Mouse (Mus musculus) stomach, embryonic 14.5 days (tissue): ENCODE data around the gene Zbtb42. TPM values are rescaled to one million over a fixed set of nuclear protein-coding genes. Genes with fewer than 3 reads are reported as not detected.
A peak's percentile ranks its signal among the peaks of the same experiment; 100 is the strongest.

ENCODE experiments used
- ATAC-seq: fragments of 200-750 bp; cut with Nextera tagmentation; 2 replicates; pipeline ENCODE4 v1.8.0; 2017; ENCODE audit warnings: low read depth, moderate TSS enrichment; ENCODE audit not compliant: insufficient number of reproducible peaks, insufficient read depth, low FRiP score
- H3K27ac ChIP-seq: fragments of 300-500 bp; sonication (generic); 2 replicates; pipeline ENCODE4 v1.5.1; 2014; ENCODE audit warnings: mild to moderate bottlenecking, low read length, moderate library complexity, mixed read lengths
- H3K27me3 ChIP-seq: fragments of 300-500 bp; sonication (generic); 2 replicates; pipeline ENCODE4 v1.6.1; 2014; ENCODE audit warnings: low read length, control low read depth, mixed read lengths; ENCODE audit not compliant: control insufficient read depth, insufficient read depth
- H3K36me3 ChIP-seq: fragments of 300-500 bp; sonication (generic); 2 replicates; pipeline ENCODE4 v1.6.1; 2014; ENCODE audit warnings: mild to moderate bottlenecking, control low read depth, low read length, moderate library complexity, mixed read lengths; ENCODE audit not compliant: control insufficient read depth, insufficient read depth
- H3K4me1 ChIP-seq: fragments of 300-500 bp; sonication (generic); 2 replicates; pipeline ENCODE4 v1.6.1; 2014; ENCODE audit warnings: low read length, control low read depth, mixed read lengths; ENCODE audit not compliant: control insufficient read depth, insufficient read depth
- H3K4me2 ChIP-seq: fragments of 300-500 bp; sonication (generic); replicated peaks from 2 replicates; pipeline ENCODE4 v1.6.1; 2014; ENCODE audit warnings: low read depth, low read length, control low read depth
- H3K4me3 ChIP-seq: fragments of 300-500 bp; sonication (generic); 2 replicates; pipeline ENCODE4 v1.5.1; 2014; ENCODE audit warnings: low read depth, low read length, control low read depth
- H3K9ac ChIP-seq: fragments of 300-500 bp; sonication (generic); replicated peaks from 2 replicates; pipeline ENCODE4 v1.6.1; 2014; ENCODE audit warnings: low read depth, mild to moderate bottlenecking, control low read depth, low read length, moderate library complexity, mixed read lengths
- H3K9me3 ChIP-seq: fragments of 300-500 bp; sonication (generic); 2 replicates; pipeline ENCODE4 v1.6.1; 2016; ENCODE audit warnings: low read depth, low read length, control low read depth; ENCODE audit not compliant: control insufficient read depth
- WGBS: fragments of 180-500 bp; shearing (Covaris S2); extraction: QIAGEN DNeasy Blood & Tissue Kit; methylation state at CpG from one replicate; pipeline ENCODE4 v1.1.7; 2014; 5-methylcytosine and 5-hydroxymethylcytosine counted together
- polyA plus RNA-seq: library from polyadenylated mRNA; unstranded; fragments of >200 nt; fragmentation: Nextera tagmentation; extraction: Ambion mirVana; gene quantifications from 2 replicates; pipeline ENCODE4 v1.2.1, GENCODE M21; 2014

Zbtb42 gene
- polyA plus RNA-seq, 1 experiment from 2014 or later = 10.9 TPM

DNA sequence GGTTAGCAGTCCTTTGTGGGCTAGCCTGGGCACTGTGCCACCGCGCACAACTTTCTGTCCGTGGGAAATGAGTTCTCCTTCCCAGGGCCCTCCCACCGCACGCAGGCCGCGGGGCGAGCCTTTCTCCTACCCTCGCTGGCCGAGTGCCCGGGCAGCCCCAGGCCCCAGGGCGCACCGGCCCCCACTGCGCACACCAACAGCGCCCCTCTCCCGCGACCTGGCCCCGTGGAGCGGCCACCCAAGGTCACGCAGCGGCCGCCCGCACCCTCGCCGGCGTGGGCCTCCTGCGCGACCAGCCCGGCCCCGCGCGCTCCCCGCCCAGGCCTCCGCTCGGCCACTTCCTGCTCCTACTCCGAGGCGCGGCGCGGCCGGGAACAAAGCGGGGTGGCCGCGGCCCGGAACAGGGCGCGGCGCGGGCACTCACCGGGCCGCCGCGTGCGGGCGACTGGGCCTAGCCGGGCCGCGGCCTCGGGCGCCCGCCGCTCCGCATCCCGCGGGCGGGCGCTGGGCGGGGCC, 5.0 kb upstream of the Zbtb42 start:
- Histone ChIP-seq H3K27ac (peak overlapping the region; percentile 98), H3K4me2 (peak overlapping the region; percentile 95), H3K9me3 (no peaks in the 10 kb centered on the region), H3K9ac (peak overlapping the region; percentile 100), H3K4me3 (peak overlapping the region; percentile 98), H3K36me3 (peaks cover 27% of the 10 kb centered on the region; the same call in 1 of the 2 replicates), H3K4me1 (peaks cover 53% of the 10 kb centered on the region), H3K27me3 (no peaks in the 10 kb centered on the region)
- WGBS = under 1% methylated on average over 40 of the region's 68 CpGs
- no peak for ATAC-seq

DNA sequence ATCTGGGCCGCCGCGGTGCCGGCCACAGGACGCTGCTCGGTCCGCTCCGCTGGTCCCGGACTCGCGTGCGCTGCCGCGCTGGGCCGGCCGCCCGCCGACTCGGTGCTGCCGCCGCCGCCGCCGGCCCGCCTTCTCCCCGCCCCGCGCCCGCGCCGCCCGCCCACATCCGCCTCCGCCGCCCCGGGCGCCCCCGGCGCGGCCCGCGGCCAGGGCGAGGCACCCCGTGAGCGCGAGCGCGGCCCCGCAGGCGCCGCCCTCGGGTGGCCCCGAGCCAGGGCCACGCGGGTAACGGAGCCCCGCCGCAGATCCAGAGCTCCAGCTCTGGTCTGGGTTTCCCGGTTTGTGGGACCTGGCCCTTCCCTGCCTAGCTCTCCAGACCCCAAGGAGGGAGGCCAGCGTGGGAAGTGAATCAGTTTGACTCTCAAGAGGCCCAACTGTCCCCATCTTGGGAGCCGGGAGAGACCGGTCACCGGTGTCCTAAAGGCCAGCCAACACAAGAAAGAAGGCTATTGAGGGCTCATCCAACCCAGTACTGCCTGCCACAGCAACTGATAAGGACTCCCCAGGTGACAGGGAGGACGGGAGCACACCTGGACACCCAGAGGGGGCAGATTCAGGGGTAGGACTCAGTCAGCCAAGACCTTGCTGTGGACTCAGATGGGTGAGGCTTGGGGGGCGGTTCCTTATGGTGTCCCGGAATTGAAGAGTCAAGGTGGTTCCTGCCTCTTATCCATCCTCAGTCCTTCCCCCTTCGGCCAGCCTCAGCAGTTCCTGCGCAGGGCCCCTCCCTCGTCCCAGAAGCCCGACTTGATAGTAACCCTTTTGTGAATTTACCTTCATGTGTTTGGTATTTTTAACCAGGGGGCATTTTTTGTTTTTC, 4.3 kb upstream of the Zbtb42 start, which contains the start of gene Akt1:
TSS of gene Akt1 (minus strand) at position 753 of the 880 bp plus-strand sequence.
- H3K36me3 ChIP-seq = peaks cover 21% of the 10 kb centered on the region; the same call in 1 of the 2 replicates
- H3K4me3 ChIP-seq = peak within 1 kb of the TSS; percentile 98

DNA sequence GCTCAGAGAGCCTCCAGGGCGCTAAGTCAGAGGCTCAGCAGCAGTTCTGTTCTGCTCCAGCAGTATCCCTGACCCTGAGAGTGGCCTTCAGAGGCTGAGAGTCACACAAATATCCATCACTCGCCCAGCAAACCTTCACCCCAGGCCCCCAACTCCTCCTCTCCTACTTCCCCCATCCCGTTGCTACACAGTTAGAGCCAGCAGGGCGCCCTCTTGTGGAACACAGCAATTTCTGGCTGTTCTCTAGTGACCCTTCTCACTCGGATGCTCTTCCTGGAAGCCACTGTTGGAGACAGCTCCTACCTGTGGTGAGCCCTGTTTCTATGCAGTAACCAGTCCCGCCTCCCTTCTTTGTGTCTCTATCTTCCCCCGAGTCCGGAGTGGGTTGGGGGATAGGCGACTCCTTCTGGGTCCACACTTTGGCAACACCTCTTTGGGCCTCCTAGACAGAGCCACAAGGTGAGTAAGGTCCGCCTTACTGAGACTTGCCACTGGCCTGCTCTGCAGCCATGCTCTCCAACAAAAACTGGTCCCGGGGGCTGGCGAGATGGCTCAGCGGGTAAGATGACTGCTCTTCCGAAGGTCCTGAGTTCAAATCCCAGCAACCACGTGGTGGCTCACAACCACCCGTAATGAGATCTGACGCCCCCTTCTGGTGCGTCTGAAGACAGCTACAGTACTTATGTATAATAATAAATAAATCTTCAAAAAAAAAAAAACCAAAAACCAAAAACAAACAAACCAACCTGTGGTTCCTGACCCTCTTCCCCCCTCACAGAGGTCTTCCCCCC, 3.2 kb upstream of the Zbtb42 start:
- Histone ChIP-seq H3K4me3 (peak overlapping the region; percentile 98), H3K4me2 (peak overlapping the region; percentile 95), H3K27me3 (no peaks in the 10 kb centered on the region), H3K36me3 (peaks cover 11% of the 10 kb centered on the region; the same call in 1 of the 2 replicates), H3K27ac (peak overlapping the region; percentile 98), H3K9ac (peak overlapping the region; percentile 28), H3K4me1 (peaks cover 55% of the 10 kb centered on the region), H3K9me3 (no peaks in the 10 kb centered on the region)
- WGBS = 17% methylated on average over 18 of the region's 18 CpGs
- peak; percentile 19; the same call in 1 of the 2 replicates for ATAC-seq

More for the DNA sequence above, 4.3 kb upstream of the Zbtb42 start, which contains the start of gene Akt1:
- WGBS = under 1% methylated on average over 68 of the region's 70 CpGs
- Histone ChIP-seq H3K27me3 (no peaks in the 10 kb centered on the region), H3K9me3 (no peaks in the 10 kb centered on the region), H3K4me2 (peak within 1 kb of the TSS; percentile 95), H3K27ac (peak within 1 kb of the TSS; percentile 98), H3K9ac (peak within 1 kb of the TSS; percentile 100), H3K4me1 (peaks cover 54% of the 10 kb centered on the region)
- peak; percentile 43 for ATAC-seq

DNA sequence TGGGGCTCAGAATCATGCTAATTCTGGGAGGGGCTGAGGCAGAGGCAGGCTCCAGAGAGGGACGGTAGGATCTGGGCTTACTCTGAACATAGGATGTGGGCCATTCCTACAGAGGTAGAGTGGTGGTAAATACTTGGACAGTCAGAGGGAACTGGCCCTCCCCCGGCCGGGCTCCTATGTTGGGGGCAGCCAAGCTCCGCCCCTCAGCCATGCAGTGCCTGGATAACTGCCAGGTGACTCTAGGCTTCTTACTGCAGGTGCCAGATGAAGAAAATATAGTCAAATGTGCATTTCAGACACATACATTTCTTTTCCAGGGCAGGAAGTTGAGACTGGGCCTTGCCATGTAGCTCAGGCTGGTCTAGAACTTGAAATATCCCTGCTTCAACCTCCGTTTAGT, 1.6 kb upstream of the Zbtb42 start:
- H3K27ac ChIP-seq = no peak overlapping the region
- 50% methylated on average over 5 of the region's 5 CpGs for WGBS

DNA sequence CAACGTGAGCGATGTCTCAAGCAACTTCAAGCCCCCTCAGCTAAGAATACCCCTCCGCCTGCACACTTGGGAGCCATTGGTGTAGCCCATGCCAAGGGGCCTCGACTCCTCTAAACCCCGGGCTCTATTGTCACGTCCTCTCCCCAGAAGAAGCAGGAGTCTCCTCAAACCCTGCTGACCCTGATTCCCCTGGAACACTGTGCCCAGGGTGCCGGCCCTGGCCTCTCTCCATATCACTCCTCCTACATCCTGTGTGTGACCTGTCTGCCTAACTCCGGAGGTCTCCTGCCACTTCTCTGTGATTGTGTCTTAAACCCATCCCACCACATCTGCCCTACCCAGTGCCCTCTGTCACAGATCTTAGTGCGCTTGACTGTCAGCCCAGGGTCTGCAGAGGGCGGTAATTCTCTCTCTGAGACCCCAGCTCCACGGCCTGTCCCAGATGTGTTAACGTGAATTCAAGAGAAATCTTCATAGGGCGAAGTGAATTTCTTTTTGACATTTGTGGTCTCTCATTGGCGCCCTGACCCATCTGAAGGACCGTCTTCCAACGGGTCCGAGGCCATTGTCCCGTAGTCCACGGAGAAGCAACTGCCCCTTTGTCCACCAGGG, 579 bp upstream of the Zbtb42 start:
- Histone ChIP-seq H3K36me3 (no peaks in the 10 kb centered on the region; the same call in 1 of the 2 replicates), H3K27ac (peak overlapping the region; percentile 95), H3K4me1 (peaks cover 31% of the 10 kb centered on the region), H3K4me3 (peak overlapping the region; percentile 71), H3K27me3 (no peaks in the 10 kb centered on the region), H3K9ac (peak overlapping the region; percentile 52), H3K9me3 (no peaks in the 10 kb centered on the region), H3K4me2 (peak overlapping the region; percentile 94)
- ATAC-seq = no peak
- WGBS = 22% methylated on average over 19 of the region's 19 CpGs

More for the DNA sequence above, 1.6 kb upstream of the Zbtb42 start:
- H3K36me3 ChIP-seq = no peaks in the 10 kb centered on the region; the same call in 1 of the 2 replicates
- H3K4me1 ChIP-seq = peaks cover 39% of the 10 kb centered on the region
- no peak for ATAC-seq
- H3K9ac ChIP-seq = no peak overlapping the region
- no peak overlapping the region for H3K4me3 ChIP-seq
- H3K27me3 ChIP-seq = no peaks in the 10 kb centered on the region
- H3K9me3 ChIP-seq = no peaks in the 10 kb centered on the region
- no peak overlapping the region for H3K4me2 ChIP-seq

DNA sequence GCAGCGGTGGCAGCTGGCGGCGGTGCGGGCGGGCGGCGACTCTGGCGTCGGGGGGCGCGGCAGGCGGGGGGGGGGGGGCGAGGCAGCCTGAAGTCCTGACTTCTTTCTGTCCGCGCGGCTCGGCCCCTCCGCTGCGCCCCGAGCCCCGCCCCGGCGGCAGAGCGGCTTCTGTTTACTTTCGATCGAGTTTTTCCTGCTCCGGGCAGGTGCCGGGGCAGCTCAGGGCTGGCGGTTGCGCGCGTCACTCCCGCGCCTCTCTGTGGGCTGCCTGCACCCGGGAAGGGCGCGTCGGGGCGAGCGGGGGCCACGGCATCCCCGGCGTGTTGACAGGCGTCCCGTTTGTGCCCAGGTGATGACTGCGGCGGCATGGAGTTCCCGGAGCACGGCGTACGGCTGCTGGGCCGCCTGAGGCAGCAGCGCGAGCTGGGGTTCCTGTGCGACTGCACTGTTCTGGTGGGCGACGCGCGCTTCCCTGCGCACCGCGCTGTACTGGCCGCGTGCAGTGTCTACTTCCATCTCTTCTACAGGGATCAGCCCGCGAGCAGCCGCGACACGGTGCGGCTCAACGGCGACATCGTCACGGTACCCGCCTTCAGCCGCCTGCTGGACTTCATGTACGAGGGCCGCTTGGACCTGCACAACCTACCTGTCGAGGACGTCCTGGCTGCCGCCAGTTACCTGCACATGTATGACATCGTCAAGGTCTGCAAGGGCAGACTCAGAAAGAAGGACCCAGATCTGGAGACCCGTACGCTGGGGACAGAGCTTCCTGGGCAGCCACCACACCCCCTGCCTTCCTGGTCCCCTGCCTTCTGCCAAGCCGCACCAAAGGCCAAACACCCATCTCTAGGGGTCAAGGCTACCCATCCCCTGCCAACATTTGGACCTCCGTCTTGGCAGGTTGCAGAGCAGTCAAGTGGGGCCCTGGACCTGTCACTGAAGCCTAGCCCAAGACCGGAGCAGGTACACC, 684 bp downstream of the Zbtb42 start:
- Histone ChIP-seq H3K4me3 (peak overlapping the region; percentile 71), H3K27me3 (no peaks in the 10 kb centered on the region), H3K27ac (peak overlapping the region; percentile 95), H3K9ac (peak overlapping the region; percentile 52), H3K36me3 (no peaks in the 10 kb centered on the region; the same call in 1 of the 2 replicates), H3K9me3 (no peaks in the 10 kb centered on the region), H3K4me1 (peaks cover 33% of the 10 kb centered on the region), H3K4me2 (peak overlapping the region; percentile 94)
- WGBS = 4% methylated on average over 75 of the region's 87 CpGs
- ATAC-seq = peak; percentile 68

DNA sequence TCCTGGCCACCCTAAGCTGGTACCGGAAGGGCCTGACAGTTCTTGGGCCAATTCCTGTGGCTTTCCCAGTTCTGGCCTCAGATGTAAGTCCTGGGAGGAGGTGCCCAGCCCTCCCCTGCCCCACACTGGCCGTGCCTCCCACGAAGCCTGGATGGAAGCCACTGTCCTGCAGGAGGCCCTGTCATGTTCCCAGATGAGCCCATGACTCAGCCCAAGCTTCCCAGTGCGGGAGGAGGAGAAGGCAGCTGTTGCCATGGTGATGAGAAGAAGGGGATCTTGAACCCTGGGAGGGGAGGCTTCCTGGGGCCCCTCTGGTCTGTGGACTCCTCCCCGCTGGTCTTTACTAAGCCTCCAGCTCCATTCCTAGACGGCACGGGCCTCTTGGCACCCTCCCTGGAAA, 4.7 kb downstream of the Zbtb42 start:
- 53% methylated on average over 7 of the region's 7 CpGs for WGBS
- Histone ChIP-seq H3K9ac (no peak overlapping the region), H3K4me1 (peaks cover 10% of the 10 kb centered on the region), H3K9me3 (no peaks in the 10 kb centered on the region), H3K27ac (no peak overlapping the region), H3K4me2 (no peak overlapping the region), H3K36me3 (no peaks in the 10 kb centered on the region; the same call in 1 of the 2 replicates), H3K27me3 (no peaks in the 10 kb centered on the region), H3K4me3 (no peak overlapping the region)
- no peak for ATAC-seq
